Mouse (Mus musculus): ENCODE measurements around the gene Eya4.

Gene Eya4

DNA sequence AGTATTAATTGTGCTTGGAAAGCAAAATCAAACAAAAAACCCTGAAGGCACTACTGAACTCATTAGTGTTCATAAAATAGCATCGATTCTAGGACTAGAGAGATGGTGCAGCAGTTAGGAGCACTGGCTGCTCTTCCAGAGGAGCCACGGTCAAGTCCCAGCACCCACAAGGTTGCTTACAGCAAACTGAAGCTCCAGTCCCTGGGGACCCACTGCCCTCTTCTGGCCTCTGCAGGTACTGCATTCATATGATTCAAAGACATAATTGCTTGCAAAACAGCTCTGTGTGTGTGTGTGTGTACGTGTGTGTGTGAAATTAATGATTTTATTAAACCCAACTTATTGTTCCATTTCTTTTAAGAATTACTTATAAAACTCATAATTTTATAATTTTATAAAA lies 200.2 kb downstream of the Eya4 start:
- DNase-seq: peak in 1 of 2 experiments; percentile 31

DNA sequence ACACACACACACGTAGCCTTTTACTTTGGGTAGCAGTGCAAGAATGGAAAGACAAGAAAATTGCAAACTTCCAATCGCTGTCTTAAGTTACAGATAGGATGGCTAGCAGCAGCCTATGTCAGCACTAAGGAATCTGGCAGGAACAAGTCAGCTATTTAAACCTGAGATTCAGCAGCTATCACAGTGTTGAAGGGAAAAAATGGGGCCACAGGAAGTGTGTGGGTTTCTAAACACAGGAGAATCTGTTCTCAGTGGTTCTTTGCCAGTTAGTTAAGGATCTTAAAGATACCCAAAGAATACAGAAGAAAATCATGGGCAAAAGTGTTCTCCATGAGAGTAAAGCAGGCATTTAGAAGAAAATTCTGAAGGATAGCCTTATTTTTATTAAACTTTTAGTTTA lies 206.0 kb downstream of the Eya4 start:
- no peak for DNase-seq

DNA sequence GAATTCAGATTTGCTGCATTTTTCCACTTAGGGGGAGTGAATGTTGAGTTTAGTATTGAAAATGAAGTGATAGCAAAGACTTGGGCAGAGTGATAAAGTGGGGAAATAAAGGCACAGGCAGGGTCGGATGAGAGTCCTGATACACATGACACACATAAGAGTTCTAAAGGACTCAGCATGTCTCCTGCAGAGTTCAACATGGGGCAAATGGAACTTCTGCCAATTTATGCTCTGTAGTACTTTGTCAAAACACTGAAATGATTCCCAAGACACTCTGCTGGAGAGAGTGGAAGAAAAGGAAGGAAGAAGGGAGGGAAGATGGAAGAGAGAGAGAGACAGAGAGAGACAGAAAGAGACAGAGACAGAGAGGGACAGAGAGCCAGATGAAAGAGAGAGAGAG lies 222.6 kb downstream of the Eya4 start:
- no peak for DNase-seq

DNA sequence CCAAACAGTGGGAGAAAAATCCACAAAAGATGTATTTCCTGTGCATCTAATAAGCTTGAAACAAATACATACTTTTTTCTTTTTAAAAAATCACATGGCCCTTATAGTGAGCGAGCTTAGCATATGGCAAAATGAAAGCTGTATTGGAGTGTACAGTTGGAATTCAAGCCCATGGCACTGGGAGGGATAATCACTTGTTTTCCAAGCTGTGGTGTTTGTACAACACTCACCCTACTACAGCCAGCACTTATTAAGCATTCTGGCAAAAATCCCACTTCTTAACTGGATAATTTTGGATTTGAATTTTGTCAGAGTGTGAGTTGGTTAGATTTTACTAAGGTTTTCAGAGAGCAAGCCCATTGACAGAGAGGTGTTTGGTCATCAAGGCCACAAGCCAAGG lies 223.4 kb downstream of the Eya4 start:
- no peak for DNase-seq

DNA sequence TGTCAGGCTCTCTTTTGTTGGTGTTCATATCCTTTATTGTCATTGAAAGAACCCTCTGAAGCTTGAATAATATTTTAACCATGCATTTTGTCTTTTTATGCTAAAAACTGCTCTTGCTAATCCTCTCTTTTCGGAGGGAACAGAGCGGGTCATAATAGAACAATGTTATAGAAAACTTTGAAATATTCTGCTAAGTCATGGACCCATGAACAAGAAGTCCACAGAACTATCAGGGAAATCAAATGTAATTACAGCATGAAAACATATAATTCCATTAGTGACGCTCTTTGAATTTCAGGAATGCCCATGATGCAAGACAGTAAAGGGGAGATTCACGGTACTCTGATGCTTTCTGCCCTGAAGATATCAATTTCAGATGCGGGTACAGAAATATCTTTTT lies 224.1 kb downstream of the Eya4 start:
- no peak for DNase-seq

DNA sequence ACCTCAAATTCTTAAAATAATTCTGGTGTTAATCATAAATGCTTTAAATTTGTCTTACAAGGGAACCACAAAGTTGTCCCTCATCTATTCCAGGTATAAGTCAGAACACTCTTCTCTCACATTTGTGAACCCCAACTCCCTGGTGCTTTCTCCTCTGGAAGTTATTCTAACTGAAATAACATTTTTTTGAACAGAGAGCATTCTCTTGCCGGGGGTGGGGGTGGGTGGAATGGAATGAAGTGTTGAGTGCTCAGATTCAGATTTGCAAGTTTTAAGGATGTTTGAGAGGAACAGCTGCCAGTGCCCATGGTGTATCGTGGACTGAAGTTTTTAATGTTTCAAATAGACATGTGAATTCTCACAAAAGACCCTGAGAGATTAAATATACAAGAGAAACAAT lies 230.1 kb downstream of the Eya4 start:
- no peak for DNase-seq

DNA sequence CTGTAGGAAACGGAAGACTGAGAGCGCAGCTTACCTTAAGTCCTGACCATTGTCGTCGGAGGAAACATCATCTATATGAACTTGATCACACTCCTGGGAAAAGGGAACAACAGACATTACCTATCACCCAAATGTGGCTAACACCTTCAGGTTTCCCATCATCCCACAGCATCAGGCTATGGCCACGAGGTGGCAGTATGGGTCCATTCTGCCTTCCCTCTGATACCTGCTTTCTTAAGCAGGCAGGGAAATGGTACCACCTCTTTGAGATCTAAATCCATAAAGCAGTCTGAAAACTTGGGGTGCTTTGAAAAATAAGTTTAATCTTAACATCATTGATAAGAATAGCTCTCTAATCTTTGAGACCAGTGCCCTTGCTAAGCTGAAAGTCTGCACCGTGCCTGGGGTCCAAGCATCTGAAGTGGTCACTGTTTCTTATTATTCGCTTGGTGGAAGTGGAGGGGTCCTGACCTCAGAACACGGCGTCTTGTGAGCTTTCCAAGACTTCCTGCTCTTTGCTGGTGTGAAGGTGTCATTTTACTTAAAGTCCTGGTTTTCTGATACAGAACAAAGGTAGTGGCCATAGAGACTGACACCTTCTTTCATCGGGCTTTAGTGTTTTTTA lies 233.7 kb downstream of the Eya4 start:
- peak; percentile 81 to 87 for DNase-seq

DNA sequence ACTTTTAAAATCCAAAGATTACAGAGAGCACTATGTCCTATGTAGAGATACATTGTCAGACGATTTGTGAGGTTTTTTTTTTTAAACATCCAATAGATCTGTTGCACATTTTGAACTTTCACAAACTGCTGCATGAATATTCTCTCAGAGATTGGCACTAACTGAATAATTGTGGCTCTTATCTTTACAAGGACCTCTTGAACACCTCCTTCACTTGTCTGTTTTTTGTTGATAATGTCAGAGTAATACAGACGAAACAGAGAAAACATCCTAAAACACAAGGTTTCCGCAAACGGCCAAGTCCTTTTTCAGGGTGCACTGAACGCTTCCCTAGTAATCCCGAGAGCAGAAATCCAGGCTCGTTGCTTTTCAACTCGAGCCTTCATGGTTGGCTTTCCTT lies 234.5 kb downstream of the Eya4 start:
- DNase-seq: no peak

DNA sequence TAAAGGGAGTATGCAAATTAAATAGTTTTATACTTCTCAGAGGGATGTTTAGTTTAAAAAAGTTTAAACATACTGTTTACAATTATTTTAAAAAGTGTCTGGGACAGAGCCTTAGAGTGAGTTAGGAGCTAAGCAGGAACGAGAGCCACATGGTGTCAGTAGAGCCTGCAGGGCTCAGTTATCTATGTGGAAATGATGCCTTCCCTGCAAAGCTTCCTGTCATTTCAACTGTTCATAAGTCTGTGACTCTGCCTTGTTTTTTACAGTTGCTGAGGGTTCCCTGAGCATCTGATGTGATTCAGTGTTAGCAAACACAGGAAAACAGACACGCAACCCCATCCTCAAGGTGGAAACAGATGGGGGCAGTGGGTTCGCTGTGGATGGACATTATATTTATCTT lies 235.3 kb downstream of the Eya4 start:
- no peak for DNase-seq

DNA sequence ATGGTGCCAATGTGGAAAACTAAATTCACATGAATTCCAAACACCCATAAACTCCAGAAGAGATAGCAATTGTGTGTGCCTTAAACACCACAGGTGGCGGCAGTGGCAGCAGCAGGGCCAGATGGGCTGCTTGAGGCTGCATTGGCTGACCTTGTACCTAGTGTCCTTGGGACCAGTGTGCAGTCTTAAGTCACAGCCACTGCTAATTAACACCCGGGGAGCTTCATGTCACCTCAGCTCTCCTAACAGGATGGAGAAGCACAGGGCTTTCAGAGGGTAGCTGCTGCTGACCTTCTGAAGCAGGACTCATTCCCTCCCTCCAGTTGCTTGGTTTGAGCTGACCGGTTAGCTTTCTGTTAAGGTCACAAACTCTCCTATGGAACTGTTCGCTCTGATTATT lies 242.5 kb downstream of the Eya4 start:
- no peak for DNase-seq

DNA sequence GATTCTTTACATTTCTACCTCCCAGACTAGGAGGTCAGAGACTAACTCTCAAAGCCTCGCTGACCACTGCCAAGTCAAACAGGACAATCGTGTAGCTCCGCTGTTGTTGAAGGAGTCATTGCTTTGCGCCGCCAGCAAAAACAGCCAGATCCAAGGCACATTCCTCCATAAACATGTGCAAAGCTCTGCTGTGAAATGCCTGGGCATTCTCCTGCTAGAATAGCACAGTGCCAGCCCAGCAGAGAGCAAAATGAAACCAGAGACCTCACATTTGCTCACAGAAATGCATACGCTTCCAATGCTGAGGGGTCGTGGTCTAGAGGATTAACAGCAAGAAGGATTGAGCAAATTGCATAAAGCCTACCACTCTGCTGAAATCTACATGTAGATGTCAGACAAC lies 258.1 kb downstream of the Eya4 start:
- no peak for DNase-seq

DNA sequence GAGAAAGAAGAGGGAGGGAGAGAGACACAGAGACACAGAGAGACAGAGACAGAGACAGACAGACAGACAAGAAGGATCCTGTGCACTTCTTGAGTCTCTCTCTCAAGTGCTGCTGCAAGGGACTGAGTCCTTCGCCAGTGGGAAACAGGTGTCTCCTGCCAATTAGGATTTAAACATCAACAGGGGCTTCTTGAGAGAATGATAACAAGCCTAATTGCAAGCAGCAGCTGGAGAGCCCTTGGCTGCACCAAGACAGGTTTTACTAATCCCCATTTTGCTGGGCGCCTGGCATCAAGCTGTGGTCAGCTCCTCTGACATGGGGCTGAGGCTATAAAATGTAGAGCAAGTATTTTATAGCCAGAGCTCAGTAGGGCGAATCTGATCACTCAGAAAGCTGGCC lies 259.0 kb downstream of the Eya4 start:
- no peak for DNase-seq

DNA sequence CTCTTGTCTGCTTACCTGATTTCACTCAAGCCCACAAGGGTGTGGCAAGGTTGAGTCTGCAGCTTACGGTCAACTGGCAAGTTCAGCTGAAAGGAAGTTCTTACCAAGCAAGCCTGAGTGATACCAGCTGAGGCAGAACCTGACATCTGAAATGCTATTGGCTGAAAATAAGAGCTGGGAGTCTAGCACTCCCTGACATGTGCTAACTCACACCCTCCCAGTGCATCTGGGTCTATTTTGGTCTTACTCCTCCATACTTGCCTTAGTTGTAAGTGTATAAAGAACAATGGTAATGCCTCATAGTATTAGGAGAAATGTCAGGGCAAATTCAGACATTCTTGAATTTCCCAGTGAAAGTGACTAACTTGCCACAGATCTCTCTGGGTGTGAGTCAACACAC lies 260.3 kb downstream of the Eya4 start:
- no peak for DNase-seq

DNA sequence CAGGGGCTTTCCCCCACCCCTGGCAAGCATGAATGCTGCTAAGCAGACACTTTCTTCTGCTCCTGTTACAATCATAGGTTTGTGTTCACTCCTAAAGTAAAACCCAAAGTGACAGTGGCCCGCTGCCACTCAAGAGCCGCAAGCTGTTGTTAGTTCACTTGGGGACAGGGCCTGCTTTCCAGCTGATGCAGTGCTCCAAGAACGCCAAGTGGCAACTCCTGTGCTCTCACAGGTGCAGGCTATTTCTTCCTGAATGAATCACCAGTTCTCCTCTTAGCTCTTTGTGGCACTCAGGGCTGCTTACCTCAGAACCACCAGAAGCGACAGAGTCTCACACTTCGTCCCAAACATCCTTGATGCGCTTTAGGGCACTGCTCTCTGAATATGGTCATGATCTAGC lies 261.3 kb downstream of the Eya4 start:
- no peak for DNase-seq

DNA sequence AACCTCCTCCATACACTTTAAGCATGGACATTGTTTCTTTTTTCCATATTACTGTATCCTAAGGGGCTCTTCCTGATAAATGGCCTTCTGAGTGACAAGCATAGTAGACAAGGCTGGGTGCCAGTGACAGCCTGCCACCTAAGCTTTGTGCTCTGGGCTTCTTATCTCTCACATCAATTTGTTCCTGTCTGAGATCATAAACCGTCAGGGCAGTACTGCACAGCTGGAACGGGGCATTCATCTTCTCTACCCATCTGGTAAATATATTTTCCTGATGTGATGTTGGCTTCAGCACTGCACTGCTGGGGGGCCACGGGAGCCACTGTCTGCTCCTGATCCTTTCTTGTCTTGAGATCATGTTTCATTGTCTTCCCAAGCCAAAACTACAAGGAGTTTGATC lies 261.8 kb downstream of the Eya4 start:
- no peak for DNase-seq

DNA sequence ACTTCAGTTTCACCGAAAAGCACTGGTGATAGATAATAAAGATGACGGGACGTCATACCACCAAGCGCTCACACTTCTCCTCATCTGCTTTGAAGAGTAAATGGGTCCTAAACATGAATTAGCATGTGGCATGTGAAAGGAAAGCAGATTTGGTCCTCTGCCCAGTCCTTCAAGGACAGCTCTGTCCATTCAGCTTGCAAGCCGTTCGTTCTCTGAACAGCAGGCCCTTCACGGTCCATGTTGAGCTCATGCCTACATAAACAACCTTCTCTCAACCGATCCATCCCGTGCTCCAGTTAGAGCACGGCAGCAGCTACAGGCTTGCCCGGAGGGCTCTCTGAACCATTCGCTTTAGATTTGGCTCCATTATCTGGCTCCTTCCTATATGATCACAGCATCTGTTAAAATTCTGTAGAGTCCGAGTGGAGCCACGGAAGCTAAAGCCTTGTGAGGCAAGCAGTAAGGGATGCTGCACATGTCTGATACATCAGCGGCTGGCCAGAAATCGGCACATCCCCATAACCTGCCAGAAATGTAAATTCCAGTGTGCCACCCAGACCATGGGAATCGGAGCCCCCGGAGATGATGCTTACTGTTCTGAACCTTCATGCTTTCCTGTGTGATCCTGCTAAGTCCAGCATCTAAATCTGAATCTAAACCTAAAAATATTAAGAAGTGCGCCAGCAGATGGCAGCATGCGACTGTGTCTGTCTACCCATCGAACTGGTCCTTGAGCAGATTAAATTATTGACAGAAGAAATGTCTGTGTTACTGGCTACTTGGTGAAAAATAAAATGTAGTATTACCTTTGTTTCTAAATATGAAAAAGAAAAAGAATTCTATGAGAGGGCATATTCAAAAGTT lies 264.0 kb downstream of the Eya4 start:
- peak; percentile 64 to 78 for DNase-seq

DNA sequence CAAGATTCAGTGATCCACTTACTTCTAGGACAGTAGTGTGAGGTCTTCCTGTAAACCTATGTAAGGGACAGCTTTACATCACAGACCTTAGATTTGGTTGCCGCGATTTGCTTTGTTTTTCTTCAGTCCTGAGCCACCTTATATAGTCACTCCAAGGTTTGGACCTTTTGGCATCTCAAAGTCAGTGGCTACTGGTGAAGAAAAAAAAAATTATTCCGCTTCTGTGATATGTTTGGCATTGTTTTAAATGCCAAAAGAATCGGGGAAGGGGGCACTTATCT lies 269.1 kb downstream of the Eya4 start:
- DNase-seq: no peak

DNA sequence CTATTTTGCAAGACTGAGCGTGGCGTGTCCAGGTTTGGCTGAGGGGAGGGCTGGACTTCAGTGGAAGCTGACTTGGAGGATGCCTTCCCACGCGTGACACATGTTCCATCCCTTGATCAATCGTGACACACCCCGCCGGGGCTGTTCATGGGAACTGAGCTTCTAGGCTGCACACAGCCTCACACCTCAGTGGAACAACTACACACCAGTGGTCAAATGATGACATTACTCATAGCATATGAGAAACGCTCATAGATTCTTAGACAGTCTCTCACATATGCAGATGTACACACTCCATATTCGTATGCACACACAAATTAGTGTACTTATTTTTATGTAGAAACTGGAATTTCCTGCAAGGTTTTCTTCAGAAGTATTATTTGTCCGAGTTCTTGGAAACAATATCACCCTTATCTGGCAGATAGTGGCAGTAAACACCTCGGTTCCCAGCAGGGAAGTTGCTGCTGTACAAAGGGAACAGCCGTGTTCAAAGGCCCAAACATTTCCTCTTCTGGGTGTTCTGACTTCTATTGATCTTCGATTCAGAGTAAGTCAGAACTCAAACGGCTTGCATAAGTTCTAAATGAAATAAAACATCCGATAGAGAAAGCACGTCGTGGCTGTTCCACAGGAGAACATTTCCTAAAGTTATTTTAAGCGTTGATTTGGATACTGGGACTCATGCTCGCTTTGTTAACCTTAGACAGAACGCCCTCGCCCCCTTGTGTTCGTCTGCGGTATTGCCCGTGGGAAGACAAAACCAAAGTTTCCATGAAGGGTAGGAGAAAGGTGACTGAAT lies 269.6 kb downstream of the Eya4 start:
- peak; percentile 77 to 89 for DNase-seq

DNA sequence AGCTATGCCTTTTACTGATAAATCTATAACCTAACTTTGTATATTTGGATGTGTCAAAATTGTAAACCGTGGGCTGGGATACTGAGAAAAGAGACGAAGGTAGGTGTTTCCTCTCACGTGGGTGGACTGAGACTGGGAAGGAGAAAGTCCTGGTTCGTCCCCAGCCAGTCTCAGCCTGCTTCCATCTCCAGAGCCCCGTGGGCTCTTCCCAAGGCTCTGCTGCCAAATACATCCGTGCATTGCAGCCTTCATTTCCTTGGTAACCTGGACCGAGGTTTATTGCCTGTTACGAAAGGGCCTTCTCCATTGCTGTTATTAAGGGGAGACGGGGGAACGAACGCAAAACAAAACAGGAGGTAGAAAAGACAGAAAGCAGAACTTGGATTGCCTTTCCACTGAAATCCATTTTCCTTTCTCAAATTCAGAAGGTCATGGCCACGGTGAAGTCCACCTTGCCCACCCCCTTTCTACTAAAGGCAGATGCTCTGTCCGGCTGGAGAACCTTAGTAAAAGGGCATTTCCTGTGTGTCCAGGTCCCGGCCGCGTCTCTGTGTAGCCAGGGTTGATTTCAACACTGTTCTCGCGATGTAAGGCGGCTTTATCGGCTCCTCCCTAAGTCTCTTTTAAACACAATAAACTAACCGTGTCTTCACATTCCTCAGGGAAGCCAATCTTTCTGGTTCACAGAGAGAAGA lies 273.7 kb downstream of the Eya4 start:
- DNase-seq: peak in 1 of 2 experiments; percentile 14

DNA sequence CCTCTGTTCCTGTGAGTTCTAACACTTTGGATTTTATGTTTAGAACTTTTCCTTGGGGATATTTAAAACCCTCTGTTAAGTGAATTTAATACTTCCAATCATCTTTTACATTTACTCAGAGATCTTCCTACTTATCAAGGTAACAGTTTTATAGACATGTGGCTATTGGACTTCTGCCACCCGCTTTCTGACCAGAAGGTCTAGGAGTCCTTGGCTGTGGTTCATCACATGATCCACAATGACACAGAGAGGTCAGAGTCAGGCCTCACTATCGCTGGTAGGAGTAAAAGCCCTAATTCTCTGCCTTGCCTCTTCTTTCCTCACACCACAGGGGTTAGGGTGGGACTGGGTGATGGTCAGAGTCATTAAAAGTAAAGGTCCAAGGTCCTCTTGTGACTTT lies 277.2 kb downstream of the Eya4 start:
- DNase-seq: no peak

DNA sequence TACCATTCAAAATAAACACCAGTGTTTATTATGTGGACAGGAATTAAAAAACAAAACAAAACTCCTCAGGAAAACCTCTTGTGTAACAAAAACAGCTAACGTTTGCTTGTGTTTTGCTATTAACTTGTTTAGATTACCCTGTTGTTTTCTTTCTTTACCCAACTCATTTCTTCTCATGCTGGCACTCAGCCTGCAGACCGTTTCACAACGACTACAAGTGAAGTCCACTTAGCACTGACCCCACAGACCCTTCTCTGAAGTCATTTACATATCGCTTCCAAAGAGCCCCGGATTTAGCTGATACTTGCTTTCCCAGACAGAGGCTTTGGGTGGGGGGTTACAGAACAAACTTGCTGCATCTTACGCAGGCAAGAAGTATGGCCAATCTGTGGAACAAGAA lies 286.9 kb downstream of the Eya4 start:
- DNase-seq: no peak

DNA sequence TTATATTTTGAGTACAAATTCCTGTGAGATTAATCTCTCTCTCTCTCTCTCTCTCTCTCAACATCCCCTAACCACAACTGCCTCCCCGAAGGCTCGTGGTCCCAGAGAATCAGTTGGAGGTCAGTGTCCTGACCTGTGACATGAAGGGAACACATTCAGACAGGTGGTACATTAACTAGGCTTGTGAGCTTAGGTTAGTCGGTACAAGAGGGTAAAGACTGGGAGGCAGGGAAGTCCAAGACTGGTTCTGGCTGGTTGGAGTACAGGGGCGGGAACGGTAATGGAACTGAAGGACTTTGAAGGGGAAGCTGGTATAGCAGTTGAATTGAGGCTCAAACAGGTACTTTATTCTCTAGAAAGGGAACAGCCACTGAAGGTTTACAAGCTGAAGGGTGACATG lies 287.9 kb downstream of the Eya4 start:
- no peak for DNase-seq

DNA sequence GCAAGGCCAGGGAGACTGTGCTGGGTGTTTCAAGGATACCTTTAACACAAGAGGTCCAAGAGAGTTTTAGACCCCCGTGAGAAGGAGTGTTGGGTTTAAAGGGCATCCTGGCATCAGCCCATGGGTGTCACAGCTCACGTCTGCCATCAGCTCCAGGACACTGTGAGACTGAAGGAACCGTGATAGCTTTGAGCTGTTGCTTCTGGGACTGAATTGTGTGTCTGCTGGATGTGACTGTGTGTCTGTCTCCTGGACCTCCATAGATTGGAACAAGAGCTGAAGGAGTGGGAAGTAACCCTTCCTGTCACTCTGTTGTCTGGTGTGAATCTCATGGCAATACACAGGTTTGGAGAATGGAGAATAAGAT lies 289.9 kb downstream of the Eya4 start:
- DNase-seq: no peak

Measured in cerebellum, postnatal 25 days (tissue).